Mouse (Mus musculus): ENCODE results near the gene Boc. TPM values are rescaled to one million over a fixed set of nuclear protein-coding genes. Genes with fewer than 3 reads are reported as not detected.

Boc gene
- polyA plus RNA-seq, 1 experiment from 2014 or later = 11.5 TPM

DNA sequence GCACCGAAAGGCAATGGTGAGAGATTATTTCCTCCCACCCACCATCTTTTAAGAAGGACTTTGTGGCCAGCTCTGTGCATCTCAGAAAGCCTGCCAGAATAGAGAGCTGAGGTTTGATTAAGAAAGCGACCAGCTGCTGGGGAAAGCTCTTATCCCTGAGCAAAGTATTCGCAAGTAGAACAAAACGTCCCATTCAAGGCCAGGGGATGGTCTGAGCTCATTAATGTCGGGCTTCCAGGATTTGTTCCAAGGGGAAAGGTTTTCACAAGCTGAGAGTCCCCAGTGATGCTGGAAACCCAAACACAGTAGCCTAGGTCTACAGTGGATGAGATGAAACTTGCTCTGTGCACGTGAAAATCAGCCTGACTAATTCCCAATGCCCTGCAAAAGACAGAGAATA, 64.8 kb downstream of the Boc start:
- Histone ChIP-seq H3K27me3 (replicated peaks; ENCODE audit: control insufficient read depth, insufficient read depth, low read length) (no peaks in the 10 kb centered on the region), H3K9me3 (replicated peaks; ENCODE audit: control insufficient read depth, low read length) (no peaks in the 10 kb centered on the region), H3K9ac (ENCODE audit: low read length) (no peak overlapping the region), H3K4me1 (ENCODE audit: control insufficient read depth, insufficient read depth, low read length) (peaks cover 23% of the 10 kb centered on the region; the same call in 1 of the 2 replicates), H3K4me3 (ENCODE audit: low read depth, low read length) (no peak overlapping the region), H3K4me2 (ENCODE audit: low read length) (0 out of 2 replicates have a peak overlapping the region, but pooled peaks have one; percentile 9), H3K27ac (ENCODE audit: low read depth, low read length) (peak overlapping the region; percentile 40), H3K36me3 (ENCODE audit: control insufficient read depth, insufficient read depth, low read length) (peaks cover 79% of the 10 kb centered on the region)
- ATAC-seq = peak; percentile 62
- DNase-seq (ENCODE audit: low spot score) = peak; percentile 87
- 3% methylated on average over 6 of the region's 6 CpGs for WGBS

GRCm38 (mm10) chr16:44492706-44493105, 66.0 kb downstream of the Boc start:
- Histone ChIP-seq H3K36me3 (ENCODE audit: control insufficient read depth, insufficient read depth, low read length) (peaks cover 78% of the 10 kb centered on the region), H3K4me1 (ENCODE audit: control insufficient read depth, insufficient read depth, low read length) (peaks cover 23% of the 10 kb centered on the region; the same call in 1 of the 2 replicates), H3K9ac (ENCODE audit: low read length) (no peak overlapping the region), H3K4me2 (ENCODE audit: low read length) (no peak overlapping the region), H3K27ac (ENCODE audit: low read depth, low read length) (peak overlapping the region; percentile 40), H3K4me3 (ENCODE audit: low read depth, low read length) (no peak overlapping the region), H3K27me3 (replicated peaks; ENCODE audit: control insufficient read depth, insufficient read depth, low read length) (no peaks in the 10 kb centered on the region), H3K9me3 (replicated peaks; ENCODE audit: control insufficient read depth, low read length) (no peaks in the 10 kb centered on the region)
- WGBS = 91% methylated on average over 9 of the region's 9 CpGs
- no peak for DNase-seq (ENCODE audit: low spot score)
- no peak for ATAC-seq

DNA sequence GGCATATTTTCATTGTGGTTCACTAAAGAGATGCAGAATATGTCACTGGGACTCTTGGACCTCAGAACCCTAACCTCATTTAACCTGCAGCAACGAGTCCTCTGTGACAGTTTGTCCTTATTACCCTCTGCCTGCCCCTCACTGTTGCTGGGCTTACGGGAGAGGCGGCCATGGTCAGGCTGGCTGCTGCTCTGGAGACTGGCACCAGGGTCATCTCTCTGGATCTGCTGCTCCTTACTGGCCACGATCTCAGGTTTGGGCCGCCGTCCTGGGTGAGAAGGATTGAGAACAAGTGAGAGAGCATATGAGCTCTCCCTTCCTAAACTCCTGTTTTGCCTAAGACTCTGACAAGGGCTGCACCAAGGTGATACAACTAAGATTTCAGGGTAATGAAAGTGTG, 66.5 kb downstream of the Boc start:
- H3K36me3 ChIP-seq (ENCODE audit: control insufficient read depth, insufficient read depth, low read length) = peaks cover 79% of the 10 kb centered on the region

GRCm38 (mm10) chr16:44491051-44491450, 67.6 kb downstream of the Boc start:
- no peak overlapping the region for H3K27ac ChIP-seq (ENCODE audit: low read depth, low read length)
- H3K9ac ChIP-seq (ENCODE audit: low read length) = no peak overlapping the region
- DNase-seq (ENCODE audit: low spot score) (no peak), ATAC-seq (no peak)
- no peaks in the 10 kb centered on the region for H3K9me3 ChIP-seq (replicated peaks; ENCODE audit: control insufficient read depth, low read length)
- peaks cover 83% of the 10 kb centered on the region for H3K36me3 ChIP-seq (ENCODE audit: control insufficient read depth, insufficient read depth, low read length)
- 90% methylated on average over 9 of the region's 9 CpGs for WGBS
- H3K4me2 ChIP-seq (ENCODE audit: low read length) = no peak overlapping the region
- peaks cover 25% of the 10 kb centered on the region; the same call in 1 of the 2 replicates for H3K4me1 ChIP-seq (ENCODE audit: control insufficient read depth, insufficient read depth, low read length)
- H3K27me3 ChIP-seq (replicated peaks; ENCODE audit: control insufficient read depth, insufficient read depth, low read length) = no peaks in the 10 kb centered on the region
- no peak overlapping the region for H3K4me3 ChIP-seq (ENCODE audit: low read depth, low read length)

More for the DNA sequence above, 66.5 kb downstream of the Boc start:
- 90% methylated on average over 6 of the region's 6 CpGs for WGBS
- Histone ChIP-seq H3K4me3 (ENCODE audit: low read depth, low read length) (no peak overlapping the region), H3K9me3 (replicated peaks; ENCODE audit: control insufficient read depth, low read length) (no peaks in the 10 kb centered on the region), H3K27me3 (replicated peaks; ENCODE audit: control insufficient read depth, insufficient read depth, low read length) (no peaks in the 10 kb centered on the region), H3K9ac (ENCODE audit: low read length) (no peak overlapping the region), H3K27ac (ENCODE audit: low read depth, low read length) (no peak overlapping the region), H3K4me1 (ENCODE audit: control insufficient read depth, insufficient read depth, low read length) (peaks cover 23% of the 10 kb centered on the region; the same call in 1 of the 2 replicates), H3K4me2 (ENCODE audit: low read length) (no peak overlapping the region)
- DNase-seq (ENCODE audit: low spot score) (no peak), ATAC-seq (no peak)

GRCm38 (mm10) chr16:44487194-44487593, 71.5 kb downstream of the Boc start:
- no peak for ATAC-seq
- no peak overlapping the region for H3K4me2 ChIP-seq (ENCODE audit: low read length)
- no peaks in the 10 kb centered on the region for H3K9me3 ChIP-seq (replicated peaks; ENCODE audit: control insufficient read depth, low read length)
- DNase-seq (ENCODE audit: low spot score) = no peak
- peaks cover 2% of the 10 kb centered on the region; the same call in 1 of the 2 replicates for H3K4me1 ChIP-seq (ENCODE audit: control insufficient read depth, insufficient read depth, low read length)
- peaks cover 75% of the 10 kb centered on the region for H3K36me3 ChIP-seq (ENCODE audit: control insufficient read depth, insufficient read depth, low read length)
- H3K4me3 ChIP-seq (ENCODE audit: low read depth, low read length) = no peak overlapping the region
- WGBS = 66% methylated on average over 13 of the region's 13 CpGs
- no peaks in the 10 kb centered on the region for H3K27me3 ChIP-seq (replicated peaks; ENCODE audit: control insufficient read depth, insufficient read depth, low read length)
- H3K27ac ChIP-seq (ENCODE audit: low read depth, low read length) = 0 out of 2 replicates have a peak overlapping the region, but pooled peaks have one; percentile 44
- no peak overlapping the region for H3K9ac ChIP-seq (ENCODE audit: low read length)

DNA sequence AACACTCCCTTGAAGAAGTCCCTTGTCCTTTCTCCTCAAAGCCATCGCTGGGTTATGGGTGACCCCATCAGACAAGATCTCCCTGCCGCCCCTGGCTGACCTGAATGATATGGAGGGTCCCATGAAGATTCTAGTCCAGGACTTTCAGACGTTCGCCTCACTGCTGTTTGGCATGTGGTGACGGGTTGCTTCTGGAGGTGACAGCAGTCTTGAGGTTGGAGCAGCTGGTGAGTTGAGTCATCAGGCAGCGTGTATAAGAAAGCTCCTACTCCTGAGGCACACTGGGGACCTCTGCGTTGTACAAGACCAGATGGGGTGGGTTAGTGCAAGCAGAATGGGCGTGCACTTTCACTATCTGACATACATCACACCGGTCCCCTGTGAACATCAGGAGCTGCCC, 72.1 kb downstream of the Boc start:
- Histone ChIP-seq H3K4me1 (ENCODE audit: control insufficient read depth, insufficient read depth, low read length) (peaks cover 5% of the 10 kb centered on the region; the same call in 1 of the 2 replicates), H3K4me2 (ENCODE audit: low read length) (no peak overlapping the region), H3K27me3 (replicated peaks; ENCODE audit: control insufficient read depth, insufficient read depth, low read length) (no peaks in the 10 kb centered on the region), H3K27ac (ENCODE audit: low read depth, low read length) (peak overlapping the region; percentile 44; the same call in 1 of the 2 replicates), H3K9ac (ENCODE audit: low read length) (no peak overlapping the region), H3K4me3 (ENCODE audit: low read depth, low read length) (no peak overlapping the region), H3K9me3 (replicated peaks; ENCODE audit: control insufficient read depth, low read length) (no peaks in the 10 kb centered on the region), H3K36me3 (ENCODE audit: control insufficient read depth, insufficient read depth, low read length) (peaks cover 69% of the 10 kb centered on the region)
- WGBS = 77% methylated on average over 9 of the region's 9 CpGs
- ATAC-seq (no peak), DNase-seq (ENCODE audit: low spot score) (no peak)

DNA sequence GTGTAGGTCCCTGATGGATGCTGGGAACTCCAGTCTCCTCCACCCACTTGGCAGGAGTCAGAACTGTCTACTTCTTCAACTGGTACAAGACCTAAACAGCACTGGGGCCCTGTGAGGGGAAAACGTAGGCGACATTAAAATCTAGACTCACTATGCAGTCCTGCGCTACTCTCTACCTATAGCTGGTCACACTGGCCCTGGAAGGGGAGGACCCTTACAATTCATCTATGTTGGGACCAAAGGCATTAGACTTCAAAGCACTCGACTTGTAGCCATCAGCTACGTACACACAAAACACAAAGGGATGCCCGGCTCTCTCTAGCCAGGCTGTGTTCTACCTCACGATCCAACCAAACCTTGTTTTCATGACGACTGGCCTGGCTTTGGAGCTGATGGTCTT, 73.0 kb downstream of the Boc start:
- 51% methylated on average over 8 of the region's 8 CpGs for WGBS
- H3K27ac ChIP-seq (ENCODE audit: low read depth, low read length) = peak overlapping the region; percentile 44; the same call in 1 of the 2 replicates
- H3K4me2 ChIP-seq (ENCODE audit: low read length) = no peak overlapping the region
- H3K36me3 ChIP-seq (ENCODE audit: control insufficient read depth, insufficient read depth, low read length) = peaks cover 59% of the 10 kb centered on the region
- no peak overlapping the region for H3K9ac ChIP-seq (ENCODE audit: low read length)
- no peak overlapping the region for H3K4me3 ChIP-seq (ENCODE audit: low read depth, low read length)
- H3K4me1 ChIP-seq (ENCODE audit: control insufficient read depth, insufficient read depth, low read length) = peaks cover 5% of the 10 kb centered on the region; the same call in 1 of the 2 replicates
- DNase-seq (ENCODE audit: low spot score) (no peak), ATAC-seq (no peak)
- no peaks in the 10 kb centered on the region for H3K27me3 ChIP-seq (replicated peaks; ENCODE audit: control insufficient read depth, insufficient read depth, low read length)
- H3K9me3 ChIP-seq (replicated peaks; ENCODE audit: control insufficient read depth, low read length) = no peaks in the 10 kb centered on the region

DNA sequence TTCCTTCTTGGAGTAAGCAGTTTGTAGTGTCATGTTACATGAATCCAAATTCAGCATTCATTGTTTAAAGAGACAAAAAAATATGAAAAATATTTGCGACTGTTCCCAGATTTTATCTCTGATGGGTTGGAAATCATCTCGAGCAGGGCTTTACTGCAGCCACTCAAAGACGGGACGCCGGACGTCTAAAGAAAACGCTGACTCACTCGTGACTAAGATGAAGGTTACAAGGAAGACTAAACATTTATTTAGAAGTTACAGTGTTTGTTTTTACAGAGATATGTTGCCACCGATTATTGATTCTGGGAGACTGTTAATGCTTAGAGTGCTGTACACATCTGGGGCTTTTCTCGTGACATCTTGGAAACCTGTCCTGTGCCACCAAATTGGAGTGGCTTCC, 73.9 kb downstream of the Boc start:
- Histone ChIP-seq H3K27ac (ENCODE audit: low read depth, low read length) (no peak overlapping the region), H3K36me3 (ENCODE audit: control insufficient read depth, insufficient read depth, low read length) (peaks cover 51% of the 10 kb centered on the region), H3K9me3 (replicated peaks; ENCODE audit: control insufficient read depth, low read length) (no peaks in the 10 kb centered on the region), H3K4me2 (ENCODE audit: low read length) (no peak overlapping the region), H3K9ac (ENCODE audit: low read length) (no peak overlapping the region), H3K4me3 (ENCODE audit: low read depth, low read length) (no peak overlapping the region), H3K27me3 (replicated peaks; ENCODE audit: control insufficient read depth, insufficient read depth, low read length) (no peaks in the 10 kb centered on the region), H3K4me1 (ENCODE audit: control insufficient read depth, insufficient read depth, low read length) (peaks cover 5% of the 10 kb centered on the region; the same call in 1 of the 2 replicates)
- DNase-seq (ENCODE audit: low spot score) = no peak
- no peak for ATAC-seq
- 77% methylated on average over 10 of the region's 10 CpGs for WGBS

- DNase-seq (ENCODE audit: low spot score) = peak; percentile 91
- 5% methylated on average over 7 of the region's 7 CpGs for WGBS
- no peak overlapping the region for H3K27ac ChIP-seq (ENCODE audit: low read depth, low read length)
Measured at GRCm38 (mm10) chr16:44484079-44484478, 74.6 kb downstream of the Boc start.

More at GRCm38 (mm10) chr16:44484079-44484478, 74.6 kb downstream of the Boc start:
- Histone ChIP-seq H3K9me3 (replicated peaks; ENCODE audit: control insufficient read depth, low read length) (no peaks in the 10 kb centered on the region), H3K4me3 (ENCODE audit: low read depth, low read length) (no peak overlapping the region), H3K36me3 (ENCODE audit: control insufficient read depth, insufficient read depth, low read length) (peaks cover 43% of the 10 kb centered on the region), H3K4me2 (ENCODE audit: low read length) (no peak overlapping the region), H3K4me1 (ENCODE audit: control insufficient read depth, insufficient read depth, low read length) (peaks cover 5% of the 10 kb centered on the region; the same call in 1 of the 2 replicates), H3K27me3 (replicated peaks; ENCODE audit: control insufficient read depth, insufficient read depth, low read length) (no peaks in the 10 kb centered on the region), H3K9ac (ENCODE audit: low read length) (no peak overlapping the region)
- ATAC-seq = peak; percentile 60

All from forebrain, embryonic 14.5 days (tissue).